Mouse (Mus musculus) myocyte (in vitro differentiated cells): ENCODE data around the gene Celf5. TPM values are rescaled to one million over a fixed set of nuclear protein-coding genes. Genes with fewer than 3 reads are reported as not detected.
A peak's percentile ranks its signal among the peaks of the same experiment; 100 is the strongest.

Experiments
- H3K27me3 ChIP-seq: one replicate; pipeline ENCODE4 v1.6.1; 2011; ENCODE audit not compliant: control insufficient read depth, insufficient read depth, insufficient read length
- H3K36me3 ChIP-seq: one replicate; pipeline ENCODE4 v1.6.1; 2011; ENCODE audit not compliant: control insufficient read depth, insufficient read depth
- H3K4me2 ChIP-seq: one replicate; pipeline ENCODE4 v1.6.1; 2011; ENCODE audit warnings: low read depth, control low read depth
- H3K4me3 ChIP-seq: one replicate; pipeline ENCODE4 v1.5.1; 2011; ENCODE audit warnings: mild to moderate bottlenecking, control low read depth, moderate library complexity
- H3K79me2 ChIP-seq: one replicate; pipeline ENCODE4 v1.6.1; 2011; ENCODE audit not compliant: control insufficient read depth, insufficient read depth
- H3ac ChIP-seq: one replicate; pipeline ENCODE4 v1.6.1; 2011; ENCODE audit not compliant: control insufficient read depth, insufficient read length
- CEBPB ChIP-seq: IDR thresholded peaks from 2 replicates; pipeline ENCODE4 v1.6.1; 2011; ENCODE audit warnings: mild to moderate bottlenecking, moderate library complexity; ENCODE audit not compliant: poor library complexity, insufficient read depth, severe bottlenecking
- E2F4 ChIP-seq: IDR thresholded peaks from one replicate; pipeline ENCODE4 v1.6.1; 2011; ENCODE audit warnings: mild to moderate bottlenecking, control low read depth, moderate library complexity; ENCODE audit not compliant: insufficient read depth
- MAX ChIP-seq: IDR thresholded peaks from one replicate; pipeline ENCODE4 v1.6.1; 2011; ENCODE audit warnings: low read depth, mild to moderate bottlenecking, control low read depth
- MYOD1 ChIP-seq, 3 experiments: IDR thresholded peaks; one replicate each; pipeline ENCODE4 v1.6.1; 2011; ENCODE audit warnings: control low read depth in 2 of 3, low read depth in 2 of 3, mild to moderate bottlenecking in 2 of 3, moderate library complexity in 1 of 3; ENCODE audit not compliant: insufficient read length in 2 of 3, control insufficient read depth in 1 of 3
- MYOG ChIP-seq, 3 experiments: IDR thresholded peaks; one replicate each; pipeline ENCODE4 v1.6.1; 2011; ENCODE audit warnings: control low read depth in 2 of 3, low read depth in 2 of 3, mild to moderate bottlenecking in 2 of 3; ENCODE audit not compliant: insufficient read length in 2 of 3, control insufficient read depth in 1 of 3, insufficient read depth in 1 of 3
- POLR2A ChIP-seq: IDR thresholded peaks from one replicate; pipeline ENCODE4 v1.6.1; 2011; ENCODE audit warnings: low read depth, mild to moderate bottlenecking, control low read depth, moderate library complexity; ENCODE audit not compliant: insufficient read length
- POLR2AphosphoS2 ChIP-seq: IDR thresholded peaks from one replicate; pipeline ENCODE4 v1.6.1; 2011; ENCODE audit warnings: low read depth, control low read depth; ENCODE audit not compliant: insufficient read length
- REST ChIP-seq: IDR thresholded peaks from one replicate; pipeline ENCODE4 v1.6.1; 2011; ENCODE audit warnings: mild to moderate bottlenecking, control low read depth, moderate library complexity; ENCODE audit not compliant: insufficient read depth, insufficient read length
- SRF ChIP-seq: IDR thresholded peaks from one replicate; pipeline ENCODE4 v1.6.1; 2011; ENCODE audit warnings: low read depth; ENCODE audit not compliant: control insufficient read depth, insufficient read length
- TCF12 ChIP-seq: IDR thresholded peaks from one replicate; pipeline ENCODE4 v1.6.1; 2011; ENCODE audit warnings: mild to moderate bottlenecking, control low read depth; ENCODE audit not compliant: poor library complexity, insufficient read depth, severe bottlenecking
- TCF3 ChIP-seq: IDR thresholded peaks from one replicate; pipeline ENCODE4 v1.6.1; 2011; ENCODE audit warnings: low read depth, control low read depth; ENCODE audit not compliant: insufficient read length
- USF1 ChIP-seq: IDR thresholded peaks from one replicate; pipeline ENCODE4 v1.6.1; 2011; ENCODE audit warnings: low read depth, mild to moderate bottlenecking, control low read depth, moderate library complexity
- polyA plus RNA-seq: library from polyadenylated mRNA; unstranded; fragments of >200 nt; fragmentation: generic; extraction: Trizol; gene quantifications from one replicate; pipeline ENCODE4 v1.2.1, GENCODE M21; 2012; ENCODE audit warnings: missing spikeins

Celf5 gene
- polyA plus RNA-seq, 1 experiment: 0.37 TPM

DNA sequence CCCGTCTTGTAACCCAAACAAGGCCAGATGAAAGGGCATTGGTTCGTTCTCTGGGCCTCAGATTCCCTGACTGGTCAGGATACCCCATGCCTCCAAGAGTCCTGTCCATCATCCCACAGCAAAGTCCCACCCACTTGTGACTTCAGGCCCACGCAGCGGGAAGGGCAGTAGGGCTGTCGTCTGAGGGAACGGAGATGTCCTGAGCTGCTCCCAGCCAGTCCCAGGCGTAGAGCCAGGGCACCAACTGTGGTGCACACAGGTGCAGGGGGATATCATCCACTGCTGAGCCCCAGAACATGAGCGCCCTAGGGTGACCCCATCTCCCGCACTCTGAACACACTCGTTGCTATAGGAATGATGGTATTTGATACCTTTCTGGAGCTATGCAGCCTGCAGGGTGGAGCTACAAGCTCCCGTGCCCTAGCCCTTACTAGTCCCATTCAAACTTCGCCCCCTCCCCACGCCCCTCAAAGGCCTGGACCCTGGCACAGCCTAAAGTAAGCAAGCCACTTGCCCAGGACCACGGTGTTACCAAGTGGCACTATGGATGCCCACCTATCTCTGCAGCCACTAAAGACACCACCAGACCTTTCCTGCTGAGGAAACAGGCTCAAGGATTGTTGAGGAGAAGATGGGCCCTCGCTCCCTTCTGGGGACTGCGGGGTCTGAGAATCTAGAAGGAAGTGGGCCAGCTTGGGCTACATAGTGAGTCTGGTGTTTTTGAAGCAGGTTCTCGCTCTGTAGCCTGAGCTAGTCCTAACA lies 66.8 kb downstream of the Celf5 start:
- no peak overlapping the region for H3K4me3 ChIP-seq
- peaks cover 5% of the 10 kb centered on the region for H3K36me3 ChIP-seq

DNA sequence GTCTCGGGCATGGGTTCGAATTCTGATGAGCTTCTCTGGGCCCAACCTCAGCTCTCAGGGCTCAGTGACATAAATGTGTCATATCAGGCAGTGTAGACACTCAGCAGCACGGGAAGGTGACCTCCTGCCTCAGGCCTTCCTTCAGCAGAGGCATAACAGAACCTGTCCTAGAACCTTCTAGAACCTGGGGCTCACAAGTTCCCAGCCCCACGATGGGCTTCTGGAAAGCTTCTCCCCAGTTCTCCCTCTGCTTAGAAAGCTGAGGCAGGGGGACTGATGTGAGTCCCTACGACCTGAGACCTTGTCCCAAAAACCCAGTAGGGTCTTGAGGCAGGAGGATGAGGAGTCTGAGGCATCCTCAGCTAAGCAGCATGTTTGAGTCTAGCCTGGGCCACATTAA lies 67.4 kb downstream of the Celf5 start:
- Histone ChIP-seq H3K27me3 (no peaks in the 10 kb centered on the region), H3K4me2 (peak overlapping the region; percentile 61), H3ac (no peak overlapping the region), H3K36me3 (peaks cover 5% of the 10 kb centered on the region), H3K4me3 (no peak overlapping the region), H3K79me2 (peaks cover 65% of the 10 kb centered on the region)
- TF ChIP-seq TCF12: no peak
- no peak for TF ChIP-seq POLR2A
- no peak for TF ChIP-seq MYOG (IDR thresholded peaks at IDR 0.05; ENCODE audit: control insufficient read depth in 1 of 3, insufficient read depth in 1 of 3, insufficient read length in 2 of 3, low read depth in 2 of 3)
- TF ChIP-seq MAX: no peak
- TF ChIP-seq CEBPB: no peak
- no peak for TF ChIP-seq REST
- no peak for TF ChIP-seq SRF
- TF ChIP-seq USF1: no peak
- no peak for TF ChIP-seq E2F4
- no peak for TF ChIP-seq TCF3

More for the DNA sequence above, 66.8 kb downstream of the Celf5 start:
- H3K79me2 ChIP-seq: peaks cover 65% of the 10 kb centered on the region
- H3K27me3 ChIP-seq: no peaks in the 10 kb centered on the region
- TF ChIP-seq MYOD1 (IDR thresholded peaks at IDR 0.05; ENCODE audit: control insufficient read depth in 1 of 3, insufficient read length in 2 of 3, low read depth in 2 of 3) (peak in 1 of 3 experiments; percentile 91), MYOG (IDR thresholded peaks at IDR 0.05; ENCODE audit: control insufficient read depth in 1 of 3, insufficient read depth in 1 of 3, insufficient read length in 2 of 3, low read depth in 2 of 3) (peak in 2 of 3 experiments; percentile 86 to 96), POLR2A (no peak), TCF3 (no peak), USF1 (no peak), MAX (no peak), TCF12 (peak; percentile 47)
- peak overlapping the region; percentile 61 for H3K4me2 ChIP-seq
- no peak overlapping the region for H3ac ChIP-seq

DNA sequence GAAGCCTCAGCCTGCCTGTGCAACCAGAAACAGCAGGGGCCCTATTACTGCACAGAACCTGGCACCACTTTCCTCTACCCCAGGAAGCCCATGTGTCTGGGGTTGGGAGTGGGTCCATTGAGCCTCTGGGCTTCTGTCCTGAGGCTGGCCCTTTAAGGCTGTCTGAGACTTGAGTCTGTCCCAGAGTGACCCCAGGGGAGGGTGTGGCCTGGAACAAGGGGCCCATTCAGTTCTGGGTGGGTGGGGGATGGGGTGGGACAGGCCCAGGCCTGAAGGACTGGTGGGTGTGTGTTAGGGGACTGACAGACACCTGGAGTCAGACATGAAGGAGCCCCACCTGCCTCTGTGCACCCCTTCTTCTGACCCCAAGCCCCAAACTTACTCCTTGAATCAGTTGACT lies 67.8 kb downstream of the Celf5 start:
- TF ChIP-seq SRF: no peak
- TF ChIP-seq POLR2A: no peak
- TF ChIP-seq TCF12: no peak
- TF ChIP-seq MAX: no peak
- peak in 1 of 3 experiments; percentile 8 for TF ChIP-seq MYOD1 (IDR thresholded peaks at IDR 0.05; ENCODE audit: control insufficient read depth in 1 of 3, insufficient read length in 2 of 3, low read depth in 2 of 3)
- H3K27me3 ChIP-seq: no peaks in the 10 kb centered on the region
- H3K4me3 ChIP-seq: no peak overlapping the region
- peaks cover 61% of the 10 kb centered on the region for H3K79me2 ChIP-seq
- H3K36me3 ChIP-seq: peaks cover 5% of the 10 kb centered on the region
- peak overlapping the region; percentile 61 for H3K4me2 ChIP-seq
- H3ac ChIP-seq: no peak overlapping the region

GRCm38 (mm10) chr10:81413310-81414261 lies 68.9 kb downstream of the Celf5 start:
- no peaks in the 10 kb centered on the region for H3K27me3 ChIP-seq
- TF ChIP-seq SRF: no peak
- no peak for TF ChIP-seq MAX
- TF ChIP-seq E2F4: no peak
- no peak for TF ChIP-seq USF1
- TF ChIP-seq TCF12: no peak
- no peak for TF ChIP-seq MYOG (IDR thresholded peaks at IDR 0.05; ENCODE audit: control insufficient read depth in 1 of 3, insufficient read depth in 1 of 3, insufficient read length in 2 of 3, low read depth in 2 of 3)
- TF ChIP-seq POLR2AphosphoS2: no peak
- no peak for TF ChIP-seq CEBPB
- H3ac ChIP-seq: no peak overlapping the region
- peaks cover 51% of the 10 kb centered on the region for H3K79me2 ChIP-seq
- H3K36me3 ChIP-seq: peaks cover 5% of the 10 kb centered on the region
- no peak overlapping the region for H3K4me3 ChIP-seq
- H3K4me2 ChIP-seq: peak overlapping the region; percentile 76

DNA sequence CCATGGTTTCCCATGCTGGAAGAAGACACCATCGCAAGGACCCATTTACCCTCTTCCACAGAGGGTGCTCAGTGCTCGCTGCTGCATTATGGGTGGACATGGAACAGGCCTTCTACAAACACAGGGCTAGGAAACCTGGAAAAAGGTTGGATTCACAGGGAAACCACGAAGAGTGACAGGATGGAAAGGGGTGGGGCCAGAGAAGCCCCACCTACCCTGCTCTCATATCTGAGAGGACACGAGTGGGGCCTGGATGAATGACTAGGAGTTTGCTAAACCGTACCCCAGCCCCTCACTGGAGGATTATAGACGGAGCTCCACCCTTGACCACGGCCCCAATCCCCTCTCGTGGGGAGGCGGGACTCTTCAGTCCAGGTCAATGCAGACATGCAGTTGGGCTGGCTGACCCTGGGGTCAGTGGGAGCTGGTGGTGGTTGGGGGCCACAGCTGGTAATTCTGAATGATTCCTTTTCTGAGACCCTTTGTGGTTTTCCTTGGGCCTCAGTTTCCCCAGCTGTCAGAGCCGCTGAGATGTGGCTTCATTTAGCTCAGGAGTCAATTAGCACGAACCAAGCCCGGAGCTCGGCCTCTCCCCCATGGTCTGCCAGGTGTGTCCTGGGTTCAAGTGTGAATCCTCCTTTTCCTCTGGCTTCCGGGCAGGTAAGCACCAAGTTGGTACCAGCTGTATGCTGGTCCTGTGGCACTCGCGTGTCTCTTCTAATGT lies 69.8 kb downstream of the Celf5 start:
- Histone ChIP-seq H3K36me3 (peaks cover 2% of the 10 kb centered on the region), H3K4me3 (no peak overlapping the region), H3ac (no peak overlapping the region), H3K4me2 (peak overlapping the region; percentile 76), H3K27me3 (no peaks in the 10 kb centered on the region), H3K79me2 (peaks cover 47% of the 10 kb centered on the region)
- TF ChIP-seq CEBPB (no peak), TCF12 (no peak), MYOG (IDR thresholded peaks at IDR 0.05; ENCODE audit: control insufficient read depth in 1 of 3, insufficient read depth in 1 of 3, insufficient read length in 2 of 3, low read depth in 2 of 3) (no peak), REST (no peak), E2F4 (no peak), MYOD1 (IDR thresholded peaks at IDR 0.05; ENCODE audit: control insufficient read depth in 1 of 3, insufficient read length in 2 of 3, low read depth in 2 of 3) (no peak), USF1 (no peak), POLR2AphosphoS2 (no peak), MAX (no peak), SRF (no peak), TCF3 (no peak), POLR2A (no peak)
